Mouse (Mus musculus) liver, adult 2 months (tissue): Measurements from ENCODE around the gene Sytl1. TPM values are rescaled to one million over a fixed set of nuclear protein-coding genes. Genes with fewer than 3 reads are reported as not detected.

Experiments used
- DNase-seq: peaks from one replicate; pipeline ENCODE4 v3.0.0-alpha.2; 2011; ENCODE audit warnings: low read depth, low spot score; ENCODE audit errors: extremely low read depth
- H3K27ac ChIP-seq: fragments of 200-500 bp; replicated peaks from 2 replicates; pipeline ENCODE4 v1.5.1; 2012; ENCODE audit warnings: low read depth, mild to moderate bottlenecking, control low read depth, inconsistent platforms, low read length; ENCODE audit not compliant: insufficient read depth
- H3K27me3 ChIP-seq: fragments of 200-500 bp; 2 replicates; pipeline ENCODE4 v1.6.1; 2012; ENCODE audit warnings: mild to moderate bottlenecking, moderate library complexity, low read length, inconsistent platforms; ENCODE audit not compliant: control insufficient read depth, insufficient read depth
- H3K36me3 ChIP-seq: fragments of 200-500 bp; 2 replicates; pipeline ENCODE4 v1.6.1; 2012; ENCODE audit warnings: low read length, inconsistent platforms; ENCODE audit not compliant: control insufficient read depth, insufficient read depth
- H3K4me1 ChIP-seq: fragments of 200-500 bp; 2 replicates; pipeline ENCODE4 v1.6.1; 2011; ENCODE audit warnings: low read length; ENCODE audit not compliant: control insufficient read depth, insufficient read depth
- H3K4me3 ChIP-seq: fragments of 200-500 bp; 2 replicates; pipeline ENCODE4 v1.5.1; 2011; ENCODE audit warnings: low read depth, mild to moderate bottlenecking, control low read depth, low read length, moderate library complexity; ENCODE audit not compliant: insufficient read depth
- H3K79me2 ChIP-seq: fragments of 200-500 bp; 2 replicates; pipeline ENCODE4 v1.6.1; 2012; ENCODE audit warnings: inconsistent platforms, mild to moderate bottlenecking, low read length, moderate library complexity; ENCODE audit not compliant: control insufficient read depth, insufficient read depth
- H3K9ac ChIP-seq: fragments of 200-500 bp; 2 replicates; pipeline ENCODE4 v1.6.1; 2012; ENCODE audit warnings: low read depth, mild to moderate bottlenecking, control low read depth, inconsistent platforms, low read length
- CTCF ChIP-seq: fragments of 200-500 bp; IDR thresholded peaks from 2 replicates; pipeline ENCODE4 v1.5.1; 2011; ENCODE audit warnings: low read depth, low read length, control low read depth
- POLR2A ChIP-seq: fragments of 200-500 bp; IDR thresholded peaks from 2 replicates; pipeline ENCODE4 v1.6.1; 2011; ENCODE audit warnings: low read length, control low read depth; ENCODE audit not compliant: insufficient read depth; ENCODE audit errors: extremely low read depth
- WGBS: fragments of 180-500 bp; shearing (Covaris S2); methylation state at CpG from one replicate; pipeline ENCODE4 v1.1.7; 2018; 5-methylcytosine and 5-hydroxymethylcytosine counted together
- polyA plus RNA-seq: library from polyadenylated mRNA; depleted of rRNA; stranded (reverse); fragments of >200 nt; gene quantifications from 2 replicates; pipeline ENCODE4 v1.2.3, GENCODE M21; 2012
- total RNA-seq: library from RNA; depleted of rRNA; stranded (reverse); fragments of >200 nt; gene quantifications from 2 replicates; pipeline ENCODE4 v1.2.3, GENCODE M21; 2014

Sytl1 gene
- total and polyA plus RNA-seq, 2 experiments = 2.9 to 4.2 TPM

DNA sequence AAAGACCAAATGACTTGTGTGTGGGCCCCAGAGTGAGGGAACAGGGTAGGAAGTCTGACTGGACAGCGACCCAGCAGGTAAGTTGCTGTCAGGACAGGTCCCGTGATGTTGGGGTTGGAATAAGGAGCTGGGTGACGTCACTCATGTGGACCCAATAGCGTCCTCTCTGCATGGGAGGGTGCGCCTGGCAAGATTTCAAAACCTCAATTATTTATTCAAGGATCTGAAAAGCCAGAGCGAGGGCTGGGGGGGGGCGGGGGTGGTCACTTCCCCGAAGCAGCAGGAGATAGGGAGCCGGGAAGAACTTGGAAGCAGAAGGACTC, 49.7 kb downstream of the Sytl1 start:
- Histone ChIP-seq H3K4me1 (peaks cover 4% of the 10 kb centered on the region), H3K4me3 (no peak overlapping the region), H3K27ac (no peak overlapping the region), H3K27me3 (no peaks in the 10 kb centered on the region; the same call in 1 of the 2 replicates), H3K79me2 (no peaks in the 10 kb centered on the region), H3K9ac (no peak overlapping the region), H3K36me3 (no peaks in the 10 kb centered on the region)
- 6% methylated on average over 9 of the region's 9 CpGs for WGBS
- no peak for DNase-seq
- TF ChIP-seq POLR2A = no peak
- no peak for TF ChIP-seq CTCF

DNA sequence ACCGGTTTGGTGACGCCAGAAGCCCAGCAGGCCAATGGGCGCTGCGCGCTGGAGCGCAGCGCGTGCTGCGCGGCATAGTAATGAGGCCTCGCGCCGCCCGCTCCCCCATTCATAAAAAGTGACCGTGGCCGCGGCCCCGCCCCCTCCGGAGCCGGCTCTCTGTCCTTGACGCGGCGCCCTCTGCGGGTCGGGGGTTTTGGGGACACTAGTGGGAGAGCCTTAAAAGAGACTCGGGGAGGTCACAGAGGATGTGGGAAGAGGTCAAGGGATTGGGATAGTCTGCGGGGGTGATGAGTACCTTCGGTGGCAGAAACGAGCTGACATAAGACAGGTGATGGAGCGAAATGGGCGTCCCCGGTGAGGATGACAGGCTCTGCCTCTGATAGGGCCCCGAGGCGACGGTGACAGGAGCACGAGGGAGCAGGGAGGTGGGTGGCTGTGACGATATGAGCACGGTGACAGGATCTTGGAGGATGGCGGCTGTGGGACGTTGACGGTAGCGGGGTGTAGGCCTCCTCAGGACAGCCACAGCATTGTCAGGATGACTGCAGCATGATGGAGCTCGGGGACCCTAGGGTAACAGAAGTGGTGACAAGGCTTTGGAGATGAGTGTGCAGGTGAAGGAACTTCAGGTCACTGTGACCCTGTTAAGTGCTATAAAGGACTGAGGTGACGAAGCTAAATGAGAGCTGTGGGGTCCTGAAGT, 50.2 kb downstream of the Sytl1 start:
- TF ChIP-seq POLR2A (no peak), CTCF (0 out of 2 replicates have a peak, but pooled peaks have one; percentile 28)
- H3K9ac ChIP-seq = no peak overlapping the region
- peak; percentile 45 for DNase-seq
- 4% methylated on average over 44 of the region's 44 CpGs for WGBS
- H3K4me1 ChIP-seq = peaks cover 4% of the 10 kb centered on the region
- no peaks in the 10 kb centered on the region; the same call in 1 of the 2 replicates for H3K27me3 ChIP-seq
- H3K79me2 ChIP-seq = no peaks in the 10 kb centered on the region
- no peaks in the 10 kb centered on the region for H3K36me3 ChIP-seq
- H3K4me3 ChIP-seq = peak overlapping the region; percentile 65; the same call in 1 of the 2 replicates
- H3K27ac ChIP-seq = no peak overlapping the region

GRCm38 (mm10) chr4:133211751-133212561, 51.0 kb downstream of the Sytl1 start, which contains the start of the genes Cd164l2 and Gpr3:
Gene Cd164l2, plus strand, starts transcription at chr4:133212131.
Gene Gpr3, minus strand, starts transcription at chr4:133212536.
- Histone ChIP-seq H3K27me3 (no peaks in the 10 kb centered on the region; the same call in 1 of the 2 replicates), H3K4me3 (peak within 1 kb of the TSS; percentile 65; the same call in 1 of the 2 replicates), H3K79me2 (no peaks in the 10 kb centered on the region), H3K9ac (peak within 1 kb of the TSS; percentile 57), H3K27ac (no peak within 1 kb of the TSS), H3K4me1 (peaks cover 4% of the 10 kb centered on the region), H3K36me3 (no peaks in the 10 kb centered on the region)
- TF ChIP-seq POLR2A = no peak
- no peak for TF ChIP-seq CTCF
- WGBS = 8% methylated on average over 52 of the region's 52 CpGs
- DNase-seq = no peak

GRCm38 (mm10) chr4:133210788-133211390, 52.0 kb downstream of the Sytl1 start:
- Histone ChIP-seq H3K27me3 (no peaks in the 10 kb centered on the region; the same call in 1 of the 2 replicates), H3K9ac (no peak overlapping the region), H3K4me1 (peaks cover 4% of the 10 kb centered on the region), H3K36me3 (no peaks in the 10 kb centered on the region), H3K4me3 (no peak overlapping the region), H3K79me2 (no peaks in the 10 kb centered on the region), H3K27ac (no peak overlapping the region)
- no peak for DNase-seq
- TF ChIP-seq CTCF (no peak), POLR2A (no peak)
- 96% methylated on average over 19 of the region's 19 CpGs for whole genome bisulfite sequencing

- 94% methylated on average over 24 of the region's 24 CpGs for WGBS
- H3K27ac ChIP-seq = no peak overlapping the region
- no peak for DNase-seq
- no peaks in the 10 kb centered on the region for H3K36me3 ChIP-seq
- no peak overlapping the region for H3K9ac ChIP-seq
- peaks cover 4% of the 10 kb centered on the region for H3K4me1 ChIP-seq
- H3K4me3 ChIP-seq = no peak overlapping the region
- H3K27me3 ChIP-seq = no peaks in the 10 kb centered on the region; the same call in 1 of the 2 replicates
- TF ChIP-seq CTCF (no peak), POLR2A (no peak)
- no peaks in the 10 kb centered on the region for H3K79me2 ChIP-seq
Measured at GRCm38 (mm10) chr4:133210023-133210787, 52.7 kb downstream of the Sytl1 start.
